Mouse (Mus musculus) gastrocnemius, postnatal 10 days (tissue): ENCODE results near the gene Nps. TPM values are rescaled to one million over a fixed set of nuclear protein-coding genes. Genes with fewer than 3 reads are reported as not detected.
A peak's percentile ranks its signal among the peaks of the same experiment; 100 is the strongest.
"Not testable (repeated sequence)": the region's sequence is repeated elsewhere in the genome, so short reads cannot be mapped to it uniquely, and the experiment has no call there.

Source experiments
- DNase-seq: peaks from one replicate; pipeline ENCODE4 v3.0.0; 2021; ENCODE audit warnings: mixed read lengths
- long read RNA-seq, 2 experiments: library from polyadenylated mRNA; stranded (forward); transcript quantifications; one replicate each; pipeline ENCODE4 v2.0.0; 2021
- total RNA-seq, 2 experiments: library from RNA; stranded (reverse); gene quantifications; 2 replicates each; pipeline ENCODE4 v1.2.3; 2021

Nps gene
- not detected for total RNA-seq
- long read RNA-seq, experiment 1 = 0 reads
- long read RNA-seq, experiment 2 = 0 reads

DNA sequence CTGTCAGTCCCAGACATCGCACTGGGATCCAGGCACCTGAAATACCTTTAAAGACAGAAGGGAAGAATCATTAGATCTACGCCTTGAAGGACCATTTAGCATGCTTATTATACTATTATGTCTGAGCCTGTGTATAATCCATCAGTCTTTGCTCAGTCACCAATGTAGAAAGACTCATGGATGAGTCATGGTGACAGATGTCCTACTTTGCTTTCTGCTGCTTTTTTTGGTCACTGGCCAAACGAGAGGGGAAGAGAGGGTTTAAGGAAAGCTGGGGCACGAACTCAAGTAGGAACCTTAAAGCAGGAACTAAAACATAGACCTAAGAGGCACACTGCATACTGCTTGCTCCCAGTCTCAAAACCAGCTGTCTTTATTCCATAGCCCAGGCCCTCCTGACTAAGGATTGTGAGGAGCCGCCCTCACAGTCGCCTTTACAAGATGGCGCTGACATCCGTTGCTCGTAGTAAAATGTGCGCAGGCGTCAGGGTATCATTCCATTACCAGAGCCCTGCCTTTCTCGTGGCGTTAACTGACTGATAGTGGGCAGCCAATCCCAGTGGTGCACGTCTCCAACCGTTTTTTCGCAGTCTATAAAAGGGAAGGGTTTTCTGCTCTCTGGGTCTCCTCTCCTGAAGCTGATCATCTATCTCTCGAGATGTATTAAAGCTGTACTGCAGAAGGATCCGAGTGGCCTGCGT, at the start of gene Nps:
Nps (plus strand) TSS at position 651 of the 701 bp plus-strand sequence.
- not testable (repeated sequence) for DNase-seq

DNA sequence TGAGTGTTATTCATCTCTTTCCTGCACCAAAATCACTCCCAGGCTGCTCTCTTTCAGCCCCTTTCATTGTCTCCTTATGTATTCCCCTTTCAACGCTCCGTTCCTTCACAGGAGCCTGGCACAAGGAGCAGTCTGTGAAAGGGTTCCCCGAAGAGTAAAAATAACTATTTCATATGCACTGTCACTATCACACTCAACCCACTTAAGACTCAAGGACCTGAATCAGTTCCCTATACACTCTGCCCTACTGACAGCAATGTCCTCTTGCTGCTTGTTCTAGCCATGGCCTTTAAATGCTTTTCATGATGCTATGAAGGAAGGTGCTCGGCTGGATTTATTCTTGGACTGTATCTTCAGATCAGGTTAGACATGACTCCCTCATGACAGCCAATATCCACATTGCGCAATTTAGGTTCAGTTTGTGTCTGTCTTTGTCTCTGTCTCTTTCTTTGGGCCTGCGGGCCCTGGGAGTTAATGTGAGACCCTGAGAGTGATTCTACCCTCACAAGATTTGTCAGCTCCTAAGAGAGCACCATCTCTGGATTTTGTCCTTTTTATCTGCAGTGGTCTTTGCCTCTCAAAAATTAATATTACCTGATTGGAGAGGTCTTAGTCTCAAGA, 49.4 kb upstream of the Nps start:
- DNase-seq = no peak

DNA sequence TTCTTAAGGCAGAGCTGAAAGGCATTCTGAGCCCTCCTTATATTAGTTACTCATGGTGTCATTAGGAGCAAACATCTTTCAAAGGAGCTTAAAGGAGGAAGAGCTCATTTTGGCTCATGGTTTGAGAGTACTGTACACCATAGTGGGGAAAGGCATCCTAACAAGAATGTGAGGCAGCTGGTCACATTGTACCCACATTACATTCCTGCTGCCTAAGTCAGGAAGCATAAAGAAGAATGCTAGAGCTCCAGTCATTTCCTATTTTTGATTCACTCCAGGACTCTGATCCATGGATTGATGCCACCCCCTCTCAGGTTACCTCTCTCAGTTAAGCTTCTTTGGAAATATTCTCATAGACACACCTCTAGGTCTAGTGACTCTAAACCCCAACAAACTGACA, 48.2 kb upstream of the Nps start:
- DNase-seq = no peak

DNA sequence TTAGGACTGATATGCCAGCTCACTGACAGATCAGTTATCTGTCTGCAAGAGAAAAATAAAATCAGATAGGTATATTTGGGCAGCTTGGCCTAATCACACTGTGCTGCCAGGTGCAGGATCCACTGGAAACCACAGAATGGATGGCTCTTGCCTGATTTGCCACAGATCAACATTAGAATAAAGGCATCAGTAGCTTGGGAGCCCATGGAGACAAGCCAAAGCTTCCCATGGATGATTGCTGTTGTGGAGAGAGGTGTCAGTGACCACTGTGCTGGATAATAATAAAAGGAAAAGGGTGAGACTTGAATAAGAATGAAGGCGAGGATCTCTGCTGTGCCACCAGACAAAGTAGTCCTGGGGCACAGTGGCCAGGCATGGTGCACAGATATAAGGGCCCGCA, 47.7 kb upstream of the Nps start:
- no peak for DNase-seq

DNA sequence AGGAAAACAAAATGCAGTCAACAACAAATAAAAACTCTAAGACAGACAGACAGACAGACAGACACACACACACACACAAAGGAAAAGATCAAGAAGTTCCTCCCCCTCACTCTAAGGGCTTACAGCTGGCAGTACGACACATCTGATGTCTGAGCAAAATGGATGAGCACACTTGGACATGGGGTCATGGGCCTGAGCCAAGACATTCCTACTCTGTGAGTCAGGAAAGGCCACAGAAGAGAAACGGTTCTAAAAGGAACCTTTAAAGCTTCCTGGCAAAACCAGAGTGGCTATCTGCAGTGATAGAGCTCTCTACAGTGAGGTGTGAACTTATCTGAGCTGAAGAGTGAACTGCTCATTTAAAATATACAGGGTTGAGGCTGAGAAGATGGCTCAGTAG, 46.0 kb upstream of the Nps start:
- peak; percentile 58 for DNase-seq

DNA sequence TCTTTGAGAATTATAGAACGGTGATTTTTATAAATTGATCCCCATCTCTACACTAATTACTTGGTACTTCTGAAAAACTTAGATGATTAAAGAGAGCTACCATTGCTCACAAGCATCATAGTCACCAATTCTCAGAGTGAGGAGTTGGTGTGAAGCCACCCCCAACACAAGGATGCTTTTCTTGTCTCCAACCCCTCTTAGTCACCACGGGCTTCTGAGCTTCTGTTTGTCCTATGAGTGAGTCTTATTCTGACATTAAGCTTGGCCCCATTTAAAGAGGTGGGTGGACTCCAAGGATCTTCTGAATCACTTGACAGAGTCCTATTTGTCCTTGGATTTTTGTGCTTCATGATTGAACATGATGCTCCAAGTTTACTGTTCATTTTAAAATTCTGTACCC, 37.0 kb upstream of the Nps start:
- no peak for DNase-seq

DNA sequence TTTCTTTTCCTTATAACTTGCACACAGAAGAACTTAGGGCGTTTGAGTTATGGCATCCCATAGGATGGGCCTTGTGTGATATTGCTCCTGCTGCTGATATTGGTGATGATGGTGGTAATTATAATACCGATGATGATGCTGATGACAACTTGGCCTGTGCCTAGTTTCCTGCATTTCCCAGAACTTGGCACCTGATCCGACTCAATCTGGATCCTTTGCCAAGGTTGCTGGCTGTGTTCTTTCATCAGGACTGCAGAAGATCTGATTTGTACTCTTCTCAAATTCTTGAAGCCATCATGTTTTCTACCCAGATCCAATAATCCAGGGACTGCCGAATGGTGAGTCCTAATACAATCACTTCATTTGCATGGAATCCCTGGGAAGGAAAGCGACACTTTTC, 32.5 kb upstream of the Nps start:
- no peak for DNase-seq

DNA sequence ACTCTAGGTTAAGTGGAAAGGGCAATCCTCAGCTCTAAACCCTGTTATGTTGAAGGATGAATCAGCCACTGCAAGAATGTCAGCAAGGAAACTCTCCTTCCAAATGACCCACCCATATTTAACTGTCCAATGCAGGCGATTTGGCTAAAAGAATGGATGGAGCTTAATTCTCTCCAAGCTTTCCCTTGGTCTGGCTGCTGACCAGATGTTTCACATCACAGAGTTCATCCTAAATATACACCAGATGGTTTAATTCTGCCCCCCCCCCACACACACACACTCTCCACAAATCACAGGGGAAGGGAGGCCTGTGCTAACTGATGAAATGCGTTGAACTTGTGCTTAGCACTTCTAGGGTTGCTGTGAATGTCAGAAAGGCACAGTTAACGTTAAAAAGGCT, 21.4 kb upstream of the Nps start:
- no peak for DNase-seq

DNA sequence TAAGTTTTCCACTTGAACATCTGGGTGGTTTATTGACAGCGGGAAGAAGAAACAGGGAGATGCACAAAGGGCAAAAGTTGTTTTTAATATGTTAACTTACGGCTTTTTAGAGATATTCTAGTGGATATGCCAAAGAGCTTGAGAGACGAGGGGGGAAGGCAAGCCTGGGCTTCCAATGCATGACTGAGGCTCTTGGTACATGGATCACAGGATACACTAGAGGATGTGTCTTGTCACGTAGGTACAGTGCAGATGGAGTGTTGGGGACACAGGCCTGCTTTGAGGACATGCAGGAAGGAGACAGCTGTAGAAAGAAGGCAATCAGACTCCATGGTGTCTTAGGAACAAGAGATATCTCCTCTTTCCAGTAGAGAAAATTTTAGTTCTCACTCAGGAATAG, 19.1 kb upstream of the Nps start:
- no peak for DNase-seq

DNA sequence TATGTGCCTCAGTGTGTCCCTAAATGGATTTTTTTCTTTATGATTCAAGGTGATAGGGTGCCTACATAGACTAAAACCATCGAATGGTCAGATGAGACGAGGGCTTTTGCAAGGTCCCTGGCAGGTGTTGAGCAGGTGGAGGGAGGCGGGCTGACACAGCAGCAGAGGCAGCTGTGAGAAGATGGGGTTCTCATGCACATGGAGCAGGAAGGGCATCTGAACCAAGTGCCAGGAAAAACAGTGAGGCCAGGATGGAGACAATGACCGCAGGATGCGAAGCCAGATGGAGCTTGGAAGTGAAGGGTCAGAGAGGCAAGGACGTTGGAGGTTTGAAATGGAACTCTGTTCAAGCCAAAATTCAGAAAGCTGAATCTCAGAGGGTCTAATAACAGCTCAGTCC, 18.5 kb upstream of the Nps start:
- no peak for DNase-seq

DNA sequence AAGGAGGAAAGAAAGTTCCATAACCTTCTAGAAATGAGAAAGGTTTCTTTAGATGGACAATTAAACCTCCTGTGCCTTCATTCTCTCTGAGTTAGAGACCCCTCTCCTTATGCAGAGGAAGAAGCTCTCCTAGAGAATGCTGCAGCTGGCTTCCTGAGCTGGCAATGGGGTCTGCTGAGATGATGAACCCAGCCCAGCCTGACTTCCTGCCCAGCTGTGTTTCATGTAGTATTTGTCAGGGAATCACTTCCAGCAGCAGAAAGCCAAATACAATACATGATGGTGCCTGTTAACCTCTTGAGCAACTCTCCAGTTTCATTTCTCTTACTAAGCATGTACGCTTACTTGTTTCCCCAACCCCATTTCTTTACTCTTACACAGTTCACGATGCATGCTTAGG, 17.9 kb upstream of the Nps start:
- peak; percentile 11 for DNase-seq

DNA sequence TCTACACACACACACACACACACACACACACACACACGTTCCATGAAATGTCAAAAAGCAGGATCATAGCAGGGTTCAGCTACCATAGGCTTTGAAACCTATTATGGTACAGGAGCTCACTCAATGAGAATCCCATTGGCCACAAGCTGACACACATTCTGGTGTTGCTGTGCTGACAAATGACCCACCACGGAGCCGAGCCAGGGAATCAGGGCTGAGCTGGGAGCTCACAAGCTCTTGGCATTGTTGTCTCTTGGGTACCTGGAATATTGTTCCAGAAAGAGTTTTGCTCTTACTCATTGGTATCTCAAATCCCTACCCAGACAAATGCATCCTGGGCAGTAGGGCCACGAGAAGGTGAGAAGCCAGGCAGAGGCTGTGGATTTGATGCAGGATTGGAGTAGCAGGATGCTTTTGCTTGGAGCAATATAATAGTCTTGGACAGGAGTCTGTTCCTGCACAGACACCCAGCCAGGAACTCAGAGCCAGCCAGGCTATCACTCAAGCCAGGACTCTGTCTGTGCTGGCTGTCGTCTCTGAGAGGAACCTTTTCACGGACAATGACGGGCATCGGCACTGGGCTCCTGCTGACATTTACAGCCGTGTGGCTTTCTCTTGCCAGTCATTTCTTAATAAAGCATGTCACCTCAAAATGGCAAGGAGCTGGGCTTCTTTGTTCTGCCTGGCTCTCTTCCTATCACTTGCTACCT, 14.2 kb upstream of the Nps start:
- DNase-seq = peak; percentile 8

DNA sequence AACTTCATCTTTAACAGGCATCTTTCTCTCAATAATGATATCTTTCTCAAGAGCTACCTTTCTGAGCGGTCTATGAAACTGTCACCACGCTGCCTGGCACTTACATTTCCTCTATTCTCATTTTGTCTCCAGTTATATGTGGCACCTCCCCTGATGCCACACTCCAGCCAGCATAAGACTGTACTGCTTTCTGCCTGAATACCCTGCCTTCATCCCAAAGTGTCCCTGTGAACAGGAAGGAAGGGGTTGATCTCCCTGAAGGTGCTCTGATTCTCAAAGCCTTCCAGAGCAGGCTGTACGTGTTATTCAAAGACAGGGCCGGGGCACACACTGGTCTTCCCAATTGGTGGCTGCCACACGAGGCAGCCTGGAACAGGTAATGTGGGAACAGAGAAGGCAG, 12.1 kb upstream of the Nps start:
- no peak for DNase-seq

DNA sequence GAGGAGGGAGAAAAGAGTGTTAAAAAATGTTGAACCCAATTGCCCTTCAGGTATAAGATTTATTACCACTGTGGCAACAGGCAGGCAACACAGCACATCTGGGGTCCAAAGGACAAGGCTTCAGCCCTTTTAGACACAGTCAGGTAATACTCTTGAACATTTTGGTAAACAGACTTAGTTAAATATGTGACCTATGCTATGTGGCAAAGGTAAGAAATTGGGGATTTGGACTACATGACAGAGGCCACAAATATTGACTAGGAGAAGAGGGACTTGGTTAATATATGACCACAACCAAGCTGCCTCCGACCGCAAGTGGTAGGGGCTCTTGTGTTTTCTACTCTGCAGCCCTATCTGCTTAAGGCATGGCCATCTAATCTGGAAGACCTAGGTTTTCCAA, 5.3 kb upstream of the Nps start:
- DNase-seq = no peak

DNA sequence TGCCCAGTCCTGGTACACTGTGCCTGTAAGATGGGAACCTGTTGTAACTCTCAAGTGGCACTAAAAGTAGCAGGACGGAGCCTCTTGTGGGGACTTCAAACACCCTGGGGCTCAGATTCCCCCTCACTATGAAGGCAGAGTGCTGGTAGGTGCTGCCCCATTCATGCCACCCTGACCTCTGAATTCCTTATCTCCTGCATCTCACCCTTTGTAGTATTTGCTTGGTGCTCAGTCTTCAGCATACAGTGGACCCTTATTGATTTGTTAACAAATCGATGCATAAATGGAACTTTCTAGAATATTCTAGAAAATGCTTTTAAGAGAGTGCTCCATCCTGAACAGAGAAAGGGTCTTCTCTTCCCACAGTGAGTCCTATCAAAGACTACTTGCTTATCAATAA, 4.1 kb upstream of the Nps start:
- DNase-seq = no peak

DNA sequence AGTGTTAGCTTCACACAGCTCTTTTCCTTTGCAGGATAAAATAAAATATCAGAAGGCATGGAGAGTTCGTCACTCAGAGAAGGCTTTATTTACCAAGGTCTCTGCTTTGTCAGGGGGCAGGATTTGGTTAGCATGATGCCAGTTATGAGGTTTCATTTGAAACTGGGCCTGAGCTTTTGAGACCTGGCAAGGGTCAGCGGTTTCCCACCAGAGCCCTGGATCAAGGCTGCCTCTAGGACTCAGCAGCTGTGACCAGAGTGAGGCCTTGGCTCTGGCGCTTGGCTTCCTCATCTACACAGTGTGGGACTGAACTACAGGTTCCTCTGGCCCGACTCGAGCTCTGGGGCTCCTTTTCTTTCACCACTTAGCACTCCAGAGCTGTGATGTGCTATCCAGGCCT, 12.5 kb downstream of the Nps start:
- no peak for DNase-seq

DNA sequence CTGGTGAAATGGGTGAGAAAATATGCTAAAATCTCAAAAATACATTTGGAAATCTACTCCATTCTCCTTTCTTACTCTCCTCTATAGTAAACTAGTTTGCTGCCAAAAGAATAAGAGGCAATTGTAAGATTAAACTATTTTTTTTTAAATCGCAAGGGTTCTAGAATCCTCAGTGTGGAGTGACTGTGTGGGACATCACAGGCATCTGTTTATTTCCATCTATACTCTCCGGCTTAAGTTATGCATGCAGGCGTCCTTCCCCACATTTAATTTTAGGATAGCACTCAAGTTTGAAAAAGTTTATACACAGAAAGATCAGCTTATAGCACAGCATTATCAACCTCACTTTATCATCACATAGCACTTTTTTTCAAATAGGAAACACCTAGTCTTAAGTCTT, 24.7 kb downstream of the Nps start:
- DNase-seq = no peak

DNA sequence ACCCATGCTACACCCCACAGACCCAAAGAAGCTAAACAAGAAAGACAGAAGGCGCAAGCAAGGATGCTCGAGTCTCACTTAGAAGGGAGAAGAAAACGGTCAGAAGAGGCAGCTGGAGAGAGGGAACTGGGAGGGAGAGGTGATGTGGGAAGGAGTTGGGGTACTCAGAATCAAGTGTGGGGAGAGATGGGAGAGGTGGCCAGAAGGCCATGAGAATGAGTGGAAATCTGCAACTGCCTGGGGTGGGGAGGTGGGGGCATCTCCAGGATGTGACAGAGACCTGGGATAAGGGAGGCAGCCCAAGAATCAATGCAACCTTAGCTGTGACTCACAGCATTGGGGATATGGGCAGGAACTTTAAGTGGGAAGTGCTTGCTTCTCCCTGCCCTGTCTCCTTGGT, 31.5 kb downstream of the Nps start:
- DNase-seq = no peak

DNA sequence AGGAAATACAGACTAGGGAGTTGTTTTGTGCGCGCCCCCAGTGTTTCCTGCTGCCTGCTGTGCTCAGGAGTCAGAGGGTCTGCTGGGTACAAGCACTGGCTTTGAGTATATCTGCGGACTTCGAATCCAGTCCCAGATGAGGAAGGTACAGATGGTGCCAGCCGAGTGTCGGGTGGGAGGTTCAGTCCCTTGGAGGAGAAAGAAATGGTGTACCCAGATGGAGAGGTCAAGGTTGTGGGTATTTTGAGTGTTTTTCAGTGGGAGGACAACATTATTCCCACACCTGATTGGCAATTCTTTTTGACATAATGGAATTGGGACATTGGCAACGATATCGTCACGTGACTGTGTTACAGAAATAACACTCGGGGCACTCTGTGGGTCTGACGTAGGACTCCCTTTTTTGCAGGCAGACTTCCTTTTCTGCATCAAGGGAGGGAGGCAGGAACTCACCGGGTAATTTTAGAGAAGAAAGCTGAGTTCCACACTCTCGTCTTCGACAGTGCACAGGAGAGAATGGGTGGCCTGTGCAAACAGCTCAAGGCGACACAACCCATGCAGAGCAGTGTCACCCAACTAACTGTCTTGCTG, 33.2 kb downstream of the Nps start:
- DNase-seq = no peak

DNA sequence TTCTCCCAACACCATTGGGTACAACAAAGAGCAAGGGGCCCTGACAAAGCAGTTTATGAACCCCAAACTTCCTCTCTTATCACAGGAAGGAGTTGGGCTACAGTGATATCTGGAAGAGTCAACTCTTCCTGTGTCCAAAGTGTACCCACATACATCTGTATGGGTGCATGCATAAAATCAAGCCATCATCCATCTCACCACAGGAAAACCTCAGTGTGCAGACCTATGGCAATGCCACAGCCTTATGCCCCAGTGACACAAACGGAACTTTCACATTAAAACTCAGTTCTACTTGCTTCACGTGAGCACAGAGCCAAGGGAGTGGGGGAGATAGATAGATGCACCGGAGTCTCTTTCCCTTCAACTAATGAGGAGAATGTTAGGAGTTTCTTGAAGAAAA, 36.0 kb downstream of the Nps start:
- no peak for DNase-seq

DNA sequence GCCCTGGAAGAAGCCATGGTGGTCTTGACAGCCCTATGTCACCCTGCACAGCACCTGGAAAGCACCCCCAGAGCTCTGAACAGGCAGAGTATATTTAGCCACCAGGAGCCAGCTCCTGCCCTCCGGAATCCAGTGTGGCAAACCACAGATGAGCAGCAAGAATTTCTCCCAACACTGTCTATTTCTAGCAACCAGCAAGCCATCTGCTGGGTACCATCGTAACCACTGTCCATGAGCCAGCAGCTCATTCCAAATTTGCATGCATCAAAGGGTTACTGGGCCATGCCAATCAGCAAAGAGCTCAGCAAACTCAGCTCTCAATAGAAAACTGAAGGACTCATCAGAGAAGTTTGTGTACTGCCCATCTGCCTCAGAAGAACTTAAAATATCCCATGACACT, 46.0 kb downstream of the Nps start:
- no peak for DNase-seq
